Mouse (Mus musculus): ENCODE measurements around the gene Trim12c.
A peak's percentile ranks its signal among the peaks of the same experiment; 100 is the strongest.
"Not testable (repeated sequence)": the region's sequence is repeated elsewhere in the genome, so short reads cannot be mapped to it uniquely, and the experiment has no call there.

Gene Trim12c

GRCm38 (mm10) chr7:104352717-104353599 is at the start of gene Trim12c:
Gene Trim12c (minus strand): TSS chr7:104353362.
- peak; percentile 43 for DNase-seq (ENCODE audit: extremely low read depth, insufficient read length, low spot score)

GRCm38 (mm10) chr7:104401140-104401539 is 48.0 kb upstream of the Trim12c start:
- peak; percentile 4 for DNase-seq (ENCODE audit: extremely low read depth, insufficient read length, low spot score)

GRCm38 (mm10) chr7:104400698-104401097 is 47.5 kb upstream of the Trim12c start, which contains the start of gene Trim30c:
Gene Trim30c (minus strand): TSS chr7:104400837.
- DNase-seq (ENCODE audit: extremely low read depth, insufficient read length, low spot score) = no peak

GRCm38 (mm10) chr7:104398492-104398891 is 45.3 kb upstream of the Trim12c start:
- no peak for DNase-seq (ENCODE audit: extremely low read depth, insufficient read length, low spot score)

- peak; percentile 23 for DNase-seq (ENCODE audit: extremely low read depth, insufficient read length, low spot score)
These were observed 16.7 kb upstream of the Trim12c start, which contains the start of gene Trim30b for GRCm38 (mm10) chr7:104369736-104370414. Gene Trim30b (minus strand): TSS chr7:104369884.

- no peak for DNase-seq (ENCODE audit: extremely low read depth, insufficient read length, low spot score)
These were observed 13.2 kb upstream of the Trim12c start for GRCm38 (mm10) chr7:104366339-104366738.

GRCm38 (mm10) chr7:104353600-104353967 is 422 bp upstream of the Trim12c start:
- DNase-seq (ENCODE audit: extremely low read depth, insufficient read length, low spot score) = no peak

GRCm38 (mm10) chr7:104348043-104348442 is 5.1 kb downstream of the Trim12c start:
- not testable (repeated sequence) for DNase-seq (ENCODE audit: extremely low read depth, insufficient read length, low spot score)

GRCm38 (mm10) chr7:104340744-104341143 is 12.4 kb downstream of the Trim12c start:
- not testable (repeated sequence) for DNase-seq (ENCODE audit: extremely low read depth, insufficient read length, low spot score)

- not testable (repeated sequence) for DNase-seq (ENCODE audit: extremely low read depth, insufficient read length, low spot score)
These were observed 17.6 kb downstream of the Trim12c start for GRCm38 (mm10) chr7:104335547-104335946.

- not testable (repeated sequence) for DNase-seq (ENCODE audit: extremely low read depth, insufficient read length, low spot score)
These were observed 24.0 kb downstream of the Trim12c start, which contains the start of gene Trim34b for GRCm38 (mm10) chr7:104329171-104329570. Gene Trim34b (plus strand): TSS chr7:104329471.

GRCm38 (mm10) chr7:104322028-104322427 is 31.1 kb downstream of the Trim12c start:
- no peak for DNase-seq (ENCODE audit: extremely low read depth, insufficient read length, low spot score)

- not testable (repeated sequence) for DNase-seq (ENCODE audit: extremely low read depth, insufficient read length, low spot score)
These were observed 37.6 kb downstream of the Trim12c start, which contains the start of gene Trim12a for GRCm38 (mm10) chr7:104315369-104316080. Gene Trim12a (minus strand): TSS chr7:104315466.

GRCm38 (mm10) chr7:104314796-104315353 is 38.3 kb downstream of the Trim12c start:
- peak; percentile 25 for DNase-seq (ENCODE audit: extremely low read depth, insufficient read length, low spot score)

GRCm38 (mm10) chr7:104291638-104292400 is 61.3 kb downstream of the Trim12c start:
- DNase-seq (ENCODE audit: extremely low read depth, insufficient read length, low spot score) = no peak

- DNase-seq (ENCODE audit: extremely low read depth, insufficient read length, low spot score) = no peak
These were observed 62.5 kb downstream of the Trim12c start for GRCm38 (mm10) chr7:104290641-104291040.

Data from 3134 (cell line).